Mouse (Mus musculus): ENCODE measurements at regions not wholly inside any gene's neighbourhood (a gene's known extent, or its start where the extent isn't known, plus 50 kb on each side); places are given as distances from the start of the nearest gene placed in this dataset.

- H3K9ac ChIP-seq = no peak overlapping the region
- no peak overlapping the region for H3K27ac ChIP-seq (replicated peaks)
- no peak for ATAC-seq (ENCODE audit: extremely low read depth, insufficient number of reproducible peaks, low FRiP score, low TSS enrichment)
- H3K4me3 ChIP-seq = no peak overlapping the region
- H3K4me1 ChIP-seq = peaks cover 10% of the 10 kb centered on the region; the same call in 1 of the 2 replicates
- WGBS = 63% methylated on average over 6 of the region's 6 CpGs
- H3K27me3 ChIP-seq (replicated peaks) = no peaks in the 10 kb centered on the region
- 0 out of 2 replicates have a peak, but pooled peaks cover 3% of the 10 kb centered on the region for H3K9me3 ChIP-seq
- no peak overlapping the region for H3K4me2 ChIP-seq
- H3K36me3 ChIP-seq = no peaks in the 10 kb centered on the region
Observed at GRCm38 (mm10) chr7:133438631-133439030, 163.3 kb downstream of the Tex36 start.

GRCm38 (mm10) chr7:133437866-133438265, 164.1 kb downstream of the Tex36 start:
- H3K4me1 ChIP-seq = peaks cover 10% of the 10 kb centered on the region; the same call in 1 of the 2 replicates
- no peak overlapping the region for H3K27ac ChIP-seq (replicated peaks)
- WGBS = 38% methylated on average over 7 of the region's 7 CpGs
- H3K27me3 ChIP-seq (replicated peaks) = no peaks in the 10 kb centered on the region
- no peak for ATAC-seq (ENCODE audit: extremely low read depth, insufficient number of reproducible peaks, low FRiP score, low TSS enrichment)
- 0 out of 2 replicates have a peak, but pooled peaks cover 3% of the 10 kb centered on the region for H3K9me3 ChIP-seq
- H3K36me3 ChIP-seq = no peaks in the 10 kb centered on the region
- no peak overlapping the region for H3K4me2 ChIP-seq
- no peak overlapping the region for H3K4me3 ChIP-seq
- H3K9ac ChIP-seq = no peak overlapping the region

DNA sequence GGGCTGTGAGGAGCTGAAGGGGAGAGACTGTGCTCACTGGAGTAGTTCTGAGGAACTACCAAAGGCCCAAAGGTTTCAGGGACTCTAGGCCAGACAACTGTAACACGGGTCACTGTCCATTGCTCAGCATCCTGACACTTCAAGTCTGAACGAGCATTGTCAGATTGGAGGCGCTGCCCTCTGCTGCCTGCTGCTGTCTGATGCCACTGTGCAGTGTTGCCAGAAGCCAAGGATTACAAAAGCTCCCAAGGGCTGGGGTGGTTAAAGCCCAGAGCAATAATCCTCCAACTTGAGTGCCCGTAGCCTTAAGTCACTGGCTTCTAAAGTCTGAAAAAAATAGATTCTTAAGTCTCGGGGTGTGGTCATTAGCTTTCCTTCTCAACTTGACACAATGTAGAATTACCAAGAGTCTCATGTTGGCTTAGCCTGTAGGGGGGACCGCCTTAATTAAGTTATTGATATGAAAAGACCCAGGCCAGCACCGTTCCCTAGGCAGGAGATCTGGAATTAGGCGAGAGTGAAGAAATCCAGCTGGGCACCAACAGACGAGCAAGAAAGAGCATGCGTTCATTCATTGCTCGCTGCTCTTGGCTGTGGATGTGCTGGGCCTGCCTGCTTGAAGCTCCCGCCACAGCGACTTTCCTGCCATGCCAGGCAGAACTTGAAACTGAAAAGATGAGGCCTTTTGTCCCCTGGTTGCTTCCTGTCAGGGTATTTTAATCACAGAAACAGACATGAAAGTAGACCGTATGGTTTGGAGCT, 166.2 kb downstream of the Tex36 start:
- no peak for ATAC-seq (ENCODE audit: extremely low read depth, insufficient number of reproducible peaks, low FRiP score, low TSS enrichment)
- H3K9ac ChIP-seq = no peak overlapping the region
- H3K4me3 ChIP-seq = no peak overlapping the region
- H3K27me3 ChIP-seq (replicated peaks) = no peaks in the 10 kb centered on the region
- no peaks in the 10 kb centered on the region for H3K4me1 ChIP-seq
- 0 out of 2 replicates have a peak, but pooled peaks cover 3% of the 10 kb centered on the region for H3K9me3 ChIP-seq
- no peak overlapping the region for H3K27ac ChIP-seq (replicated peaks)
- no peak overlapping the region for H3K4me2 ChIP-seq
- H3K36me3 ChIP-seq = no peaks in the 10 kb centered on the region
- WGBS = 70% methylated on average over 14 of the region's 14 CpGs

DNA sequence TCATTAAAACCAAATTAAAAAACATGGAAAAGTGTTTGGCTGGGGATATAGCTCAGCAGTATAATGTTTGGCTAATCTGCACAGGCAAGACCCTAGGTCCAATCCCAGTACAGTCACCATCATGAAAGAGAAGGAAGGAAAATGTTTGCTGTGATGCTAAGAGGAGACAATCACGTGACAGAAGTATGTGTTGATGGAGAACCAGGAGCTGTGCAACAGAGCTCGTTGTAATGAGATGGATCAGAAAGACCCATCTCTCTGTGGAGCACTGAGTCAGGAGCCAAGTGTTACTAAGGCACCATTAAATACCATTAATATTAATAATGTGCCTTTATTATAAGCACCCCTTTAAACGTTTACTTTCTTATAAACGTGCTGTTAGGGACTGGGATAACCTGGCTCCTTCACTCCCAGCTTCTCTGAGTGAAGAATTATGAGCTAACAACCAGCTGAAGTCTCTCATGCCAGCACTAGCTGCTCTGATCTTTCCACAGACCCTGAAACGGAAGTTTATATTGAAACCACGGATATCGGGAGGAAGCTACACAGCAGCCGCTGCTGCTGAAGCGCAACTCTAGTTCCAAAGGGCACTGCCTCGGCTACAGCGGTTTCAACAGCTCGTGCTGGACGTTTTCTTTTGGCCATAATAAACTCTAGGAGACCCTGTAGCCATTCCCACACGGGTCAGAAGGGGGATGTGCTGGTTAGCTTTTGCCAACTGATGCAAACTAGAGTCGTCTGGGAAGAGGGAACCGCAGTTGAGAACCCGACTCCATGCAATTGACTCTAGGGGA, 167.7 kb downstream of the Tex36 start:
- Histone ChIP-seq H3K4me2 (no peak overlapping the region), H3K27ac (replicated peaks) (no peak overlapping the region)
- WGBS = 60% methylated on average over 17 of the region's 17 CpGs

GRCm38 (mm10) chr7:133432343-133432742, 169.6 kb downstream of the Tex36 start:
- H3K4me1 ChIP-seq = no peaks in the 10 kb centered on the region
- no peaks in the 10 kb centered on the region for H3K27me3 ChIP-seq (replicated peaks)
- H3K27ac ChIP-seq (replicated peaks) = no peak overlapping the region
- ATAC-seq (ENCODE audit: extremely low read depth, insufficient number of reproducible peaks, low FRiP score, low TSS enrichment) = no peak
- no peak overlapping the region for H3K4me3 ChIP-seq
- 77% methylated on average over 1 of the region's 1 CpGs for WGBS
- no peaks in the 10 kb centered on the region for H3K36me3 ChIP-seq
- no peak overlapping the region for H3K4me2 ChIP-seq
- no peak overlapping the region for H3K9ac ChIP-seq
- H3K9me3 ChIP-seq = 0 out of 2 replicates have a peak, but pooled peaks cover 3% of the 10 kb centered on the region

More for the DNA sequence above, 167.7 kb downstream of the Tex36 start:
- H3K4me1 ChIP-seq = no peaks in the 10 kb centered on the region
- H3K36me3 ChIP-seq = no peaks in the 10 kb centered on the region
- no peak overlapping the region for H3K4me3 ChIP-seq
- no peak for ATAC-seq (ENCODE audit: extremely low read depth, insufficient number of reproducible peaks, low FRiP score, low TSS enrichment)
- 0 out of 2 replicates have a peak, but pooled peaks cover 3% of the 10 kb centered on the region for H3K9me3 ChIP-seq
- no peaks in the 10 kb centered on the region for H3K27me3 ChIP-seq (replicated peaks)
- H3K9ac ChIP-seq = no peak overlapping the region

GRCm38 (mm10) chr7:133402072-133402471, 199.9 kb downstream of the Tex36 start:
- 56% methylated on average over 2 of the region's 2 CpGs for WGBS
- Histone ChIP-seq H3K27ac (replicated peaks) (no peak overlapping the region), H3K4me2 (no peak overlapping the region), H3K4me1 (no peaks in the 10 kb centered on the region), H3K9ac (no peak overlapping the region), H3K9me3 (no peaks in the 10 kb centered on the region), H3K27me3 (replicated peaks) (no peaks in the 10 kb centered on the region), H3K4me3 (no peak overlapping the region), H3K36me3 (no peaks in the 10 kb centered on the region)
- ATAC-seq (ENCODE audit: extremely low read depth, insufficient number of reproducible peaks, low FRiP score, low TSS enrichment) = no peak

DNA sequence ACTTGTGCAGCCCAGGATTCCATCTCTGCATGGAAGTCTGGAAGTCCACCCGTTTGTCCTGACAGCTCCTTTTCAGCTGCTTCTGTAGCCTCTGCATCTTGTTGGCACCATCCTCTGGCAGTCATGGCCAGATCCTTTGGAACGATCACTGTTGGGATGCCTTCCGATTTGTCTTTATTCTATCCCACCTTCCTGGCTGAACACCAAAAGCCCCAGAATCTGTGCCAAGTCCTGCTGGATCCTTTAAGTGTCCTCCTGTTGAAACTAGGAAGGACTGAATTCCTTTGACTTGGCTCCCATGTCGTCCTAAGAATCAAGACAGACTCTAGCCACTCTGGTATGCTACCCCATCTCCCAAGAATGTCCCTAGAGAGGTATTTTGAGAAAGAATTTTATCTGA, 201.3 kb downstream of the Tex36 start:
- no peak overlapping the region for H3K4me2 ChIP-seq
- ATAC-seq (ENCODE audit: extremely low read depth, insufficient number of reproducible peaks, low FRiP score, low TSS enrichment) = no peak
- H3K4me3 ChIP-seq = no peak overlapping the region
- 56% methylated on average over 4 of the region's 4 CpGs for WGBS
- H3K27me3 ChIP-seq (replicated peaks) = no peaks in the 10 kb centered on the region
- H3K4me1 ChIP-seq = no peaks in the 10 kb centered on the region
- H3K9me3 ChIP-seq = no peaks in the 10 kb centered on the region
- no peak overlapping the region for H3K9ac ChIP-seq
- no peaks in the 10 kb centered on the region for H3K36me3 ChIP-seq
- H3K27ac ChIP-seq (replicated peaks) = no peak overlapping the region

GRCm38 (mm10) chr7:133388716-133389115, 213.2 kb downstream of the Tex36 start:
- Histone ChIP-seq H3K36me3 (no peaks in the 10 kb centered on the region), H3K27me3 (replicated peaks) (peaks cover 11% of the 10 kb centered on the region), H3K4me1 (no peaks in the 10 kb centered on the region), H3K27ac (replicated peaks) (no peak overlapping the region), H3K4me2 (no peak overlapping the region), H3K9ac (no peak overlapping the region), H3K4me3 (no peak overlapping the region), H3K9me3 (no peaks in the 10 kb centered on the region)
- WGBS = 67% methylated on average over 6 of the region's 6 CpGs
- no peak for ATAC-seq (ENCODE audit: extremely low read depth, insufficient number of reproducible peaks, low FRiP score, low TSS enrichment)

GRCm38 (mm10) chr7:133382032-133382712, 219.8 kb downstream of the Tex36 start:
- Histone ChIP-seq H3K4me2 (no peak overlapping the region), H3K4me1 (peaks cover 16% of the 10 kb centered on the region), H3K36me3 (no peaks in the 10 kb centered on the region), H3K9ac (no peak overlapping the region), H3K27me3 (replicated peaks) (peaks cover 8% of the 10 kb centered on the region), H3K4me3 (no peak overlapping the region), H3K9me3 (no peaks in the 10 kb centered on the region), H3K27ac (replicated peaks) (no peak overlapping the region)
- WGBS = 37% methylated on average over 7 of the region's 7 CpGs
- ATAC-seq (ENCODE audit: extremely low read depth, insufficient number of reproducible peaks, low FRiP score, low TSS enrichment) = no peak

DNA sequence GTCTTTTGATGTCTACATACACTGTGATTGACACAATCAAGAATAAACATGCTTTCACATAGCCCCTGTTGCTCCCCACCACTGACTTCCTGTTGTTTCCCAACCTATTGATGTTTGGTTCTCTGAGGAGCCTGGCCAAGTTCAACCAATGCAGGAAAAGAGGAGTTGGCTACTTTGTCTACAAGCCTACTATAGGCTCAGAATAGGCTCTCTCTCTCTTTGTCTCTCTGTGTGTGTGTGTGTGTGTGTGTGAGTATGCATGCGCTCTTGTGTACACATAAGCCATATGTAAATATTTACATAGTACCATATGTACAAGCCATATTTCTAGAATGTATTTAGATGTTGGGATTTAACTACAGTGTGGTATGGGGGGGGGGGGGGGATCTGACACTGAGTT, 222.6 kb downstream of the Tex36 start:
- Histone ChIP-seq H3K9me3 (no peaks in the 10 kb centered on the region), H3K27me3 (replicated peaks) (no peaks in the 10 kb centered on the region), H3K4me1 (peaks cover 18% of the 10 kb centered on the region), H3K9ac (no peak overlapping the region), H3K4me3 (no peak overlapping the region), H3K36me3 (no peaks in the 10 kb centered on the region), H3K4me2 (no peak overlapping the region), H3K27ac (replicated peaks) (no peak overlapping the region)
- no peak for ATAC-seq (ENCODE audit: extremely low read depth, insufficient number of reproducible peaks, low FRiP score, low TSS enrichment)
- WGBS = 94% methylated on average over 1 of the region's 1 CpGs

GRCm38 (mm10) chr7:133378338-133378737, 223.6 kb downstream of the Tex36 start:
- Histone ChIP-seq H3K27ac (replicated peaks) (no peak overlapping the region), H3K4me2 (no peak overlapping the region), H3K36me3 (no peaks in the 10 kb centered on the region), H3K9ac (no peak overlapping the region), H3K27me3 (replicated peaks) (no peaks in the 10 kb centered on the region), H3K4me3 (no peak overlapping the region), H3K9me3 (no peaks in the 10 kb centered on the region), H3K4me1 (peaks cover 18% of the 10 kb centered on the region)
- WGBS = 69% methylated on average over 5 of the region's 5 CpGs
- no peak for ATAC-seq (ENCODE audit: extremely low read depth, insufficient number of reproducible peaks, low FRiP score, low TSS enrichment)
